Mouse (Mus musculus): ENCODE measurements around the gene Mlxipl. TPM values are rescaled to one million over a fixed set of nuclear protein-coding genes. Genes with fewer than 3 reads are reported as not detected.

The Mlxipl gene
- polyA plus RNA-seq, 1 experiment from 2014 or later, result 3.9 TPM

GRCm38 (mm10) chr5:135171688-135172220 lies 82.1 kb downstream of the Mlxipl start:
- H3K27me3 ChIP-seq, result no peaks in the 10 kb centered on the region
- peaks cover 12% of the 10 kb centered on the region for H3K4me1 ChIP-seq
- H3K4me2 ChIP-seq, result no peak overlapping the region
- WGBS, result 86% methylated on average over 6 of the region's 6 CpGs
- peak overlapping the region; percentile 44; the same call in 1 of the 2 replicates for H3K9ac ChIP-seq
- H3K36me3 ChIP-seq, result peaks cover 54% of the 10 kb centered on the region
- no peak overlapping the region for H3K27ac ChIP-seq
- ATAC-seq (ENCODE audit: insufficient number of reproducible peaks, insufficient read depth, low FRiP score, low TSS enrichment, low read depth), result no peak
- H3K9me3 ChIP-seq, result no peaks in the 10 kb centered on the region
- H3K4me3 ChIP-seq, result no peak overlapping the region

DNA sequence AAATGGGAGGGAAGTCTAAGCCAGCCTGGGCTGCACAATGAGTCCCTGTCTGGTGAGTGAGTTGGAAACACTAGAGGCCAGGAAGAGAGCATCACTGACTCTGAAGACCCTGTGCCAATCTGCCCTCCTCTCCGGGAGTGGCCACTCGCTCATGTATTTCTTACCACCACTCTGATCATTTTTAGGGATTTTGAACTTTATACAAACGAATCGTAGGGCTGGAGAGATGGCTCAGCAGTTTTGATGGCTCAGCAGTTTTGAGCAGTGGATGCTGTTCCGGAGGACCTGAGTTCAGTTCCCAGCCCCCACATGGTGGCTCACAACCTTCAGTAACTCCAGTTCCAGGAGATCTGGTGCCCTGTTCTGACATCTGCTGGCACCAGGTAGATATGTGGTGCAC lies 83.3 kb downstream of the Mlxipl start:
- Histone ChIP-seq H3K36me3 (peaks cover 64% of the 10 kb centered on the region), H3K9me3 (no peaks in the 10 kb centered on the region), H3K4me1 (peaks cover 9% of the 10 kb centered on the region), H3K4me3 (no peak overlapping the region), H3K27ac (no peak overlapping the region), H3K4me2 (no peak overlapping the region), H3K9ac (no peak overlapping the region), H3K27me3 (no peaks in the 10 kb centered on the region)
- 94% methylated on average over 5 of the region's 5 CpGs for WGBS
- no peak for ATAC-seq (ENCODE audit: insufficient number of reproducible peaks, insufficient read depth, low FRiP score, low TSS enrichment, low read depth)

- H3K36me3 ChIP-seq, result peaks cover 83% of the 10 kb centered on the region
- H3K4me2 ChIP-seq, result no peak overlapping the region
These were observed 85.4 kb downstream of the Mlxipl start for GRCm38 (mm10) chr5:135175086-135175485.

DNA sequence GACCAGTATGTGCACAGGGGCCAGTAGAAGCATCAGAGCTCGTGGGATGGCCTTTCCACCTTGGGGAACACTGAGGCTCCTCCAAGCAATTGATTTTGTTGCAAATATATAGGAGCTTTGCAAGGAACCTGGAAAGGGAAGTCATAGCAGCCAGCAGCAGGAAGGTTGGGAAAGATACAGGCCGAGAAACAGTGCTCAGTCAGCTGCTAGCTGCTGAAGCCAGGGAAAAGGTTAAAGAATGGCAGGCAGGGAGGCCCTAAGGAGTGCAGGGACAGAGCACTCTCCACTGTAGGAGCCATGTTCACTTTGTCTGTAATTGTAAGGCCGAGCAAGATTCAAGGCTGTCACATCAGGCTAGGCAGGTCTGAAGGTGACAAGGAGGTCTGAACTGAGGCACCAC lies 88.8 kb downstream of the Mlxipl start:
- Histone ChIP-seq H3K4me2 (no peak overlapping the region), H3K4me3 (no peak overlapping the region), H3K27me3 (no peaks in the 10 kb centered on the region), H3K4me1 (no peaks in the 10 kb centered on the region), H3K36me3 (peaks cover 81% of the 10 kb centered on the region), H3K9ac (no peak overlapping the region), H3K9me3 (no peaks in the 10 kb centered on the region), H3K27ac (no peak overlapping the region)
- 78% methylated on average over 3 of the region's 3 CpGs for WGBS
- ATAC-seq (ENCODE audit: insufficient number of reproducible peaks, insufficient read depth, low FRiP score, low TSS enrichment, low read depth), result no peak

More at GRCm38 (mm10) chr5:135175086-135175485, 85.4 kb downstream of the Mlxipl start:
- ATAC-seq (ENCODE audit: insufficient number of reproducible peaks, insufficient read depth, low FRiP score, low TSS enrichment, low read depth), result no peak
- H3K4me3 ChIP-seq, result no peak overlapping the region
- H3K9ac ChIP-seq, result no peak overlapping the region
- no peaks in the 10 kb centered on the region for H3K4me1 ChIP-seq
- H3K27ac ChIP-seq, result no peak overlapping the region
- H3K27me3 ChIP-seq, result no peaks in the 10 kb centered on the region
- no peaks in the 10 kb centered on the region for H3K9me3 ChIP-seq

GRCm38 (mm10) chr5:135178996-135179395 lies 89.3 kb downstream of the Mlxipl start:
- ATAC-seq (ENCODE audit: insufficient number of reproducible peaks, insufficient read depth, low FRiP score, low TSS enrichment, low read depth), result no peak
- Histone ChIP-seq H3K9me3 (no peaks in the 10 kb centered on the region), H3K4me2 (no peak overlapping the region), H3K4me3 (no peak overlapping the region), H3K27me3 (no peaks in the 10 kb centered on the region), H3K36me3 (peaks cover 76% of the 10 kb centered on the region), H3K27ac (no peak overlapping the region), H3K4me1 (no peaks in the 10 kb centered on the region), H3K9ac (no peak overlapping the region)
- WGBS, result 89% methylated on average over 4 of the region's 4 CpGs

- Histone ChIP-seq H3K4me3 (no peak overlapping the region), H3K4me2 (no peak overlapping the region), H3K9ac (0 out of 2 replicates have a peak overlapping the region, but pooled peaks have one; percentile 16), H3K27me3 (no peaks in the 10 kb centered on the region), H3K4me1 (no peaks in the 10 kb centered on the region), H3K36me3 (peaks cover 74% of the 10 kb centered on the region), H3K27ac (no peak overlapping the region), H3K9me3 (0 out of 2 replicates have a peak, but pooled peaks cover 1% of the 10 kb centered on the region)
- WGBS, result 96% methylated on average over 7 of the region's 7 CpGs
- no peak for ATAC-seq (ENCODE audit: insufficient number of reproducible peaks, insufficient read depth, low FRiP score, low TSS enrichment, low read depth)
These were observed 89.9 kb downstream of the Mlxipl start for GRCm38 (mm10) chr5:135179616-135180015.

DNA sequence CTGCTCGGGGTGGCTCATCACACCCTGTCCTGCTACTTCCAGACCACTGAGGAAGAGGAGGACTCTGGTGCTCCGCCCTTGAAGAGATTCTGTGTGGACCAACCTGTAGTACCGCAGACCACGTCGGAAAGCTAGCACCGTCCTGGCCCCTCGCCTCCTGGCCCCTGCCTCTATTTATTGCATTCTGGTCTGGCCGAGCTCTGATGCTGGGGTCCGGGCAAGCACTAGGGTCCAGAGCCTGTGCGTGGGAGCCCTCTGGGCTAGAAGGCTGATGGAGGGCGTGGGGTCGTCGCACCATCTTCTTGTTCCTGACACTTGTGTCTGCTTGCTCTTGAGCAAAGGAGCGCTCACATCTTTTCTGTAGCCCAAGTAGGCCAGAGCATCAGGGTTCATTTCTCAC lies 91.1 kb downstream of the Mlxipl start:
- peaks cover 65% of the 10 kb centered on the region for H3K36me3 ChIP-seq
- no peak overlapping the region for H3K4me3 ChIP-seq
- H3K27me3 ChIP-seq, result no peaks in the 10 kb centered on the region
- H3K27ac ChIP-seq, result no peak overlapping the region
- H3K4me2 ChIP-seq, result no peak overlapping the region
- H3K9me3 ChIP-seq, result 0 out of 2 replicates have a peak, but pooled peaks cover 5% of the 10 kb centered on the region
- no peak for ATAC-seq (ENCODE audit: insufficient number of reproducible peaks, insufficient read depth, low FRiP score, low TSS enrichment, low read depth)
- WGBS, result 95% methylated on average over 14 of the region's 14 CpGs
- peak overlapping the region; percentile 16; the same call in 1 of the 2 replicates for H3K9ac ChIP-seq
- no peaks in the 10 kb centered on the region for H3K4me1 ChIP-seq

DNA sequence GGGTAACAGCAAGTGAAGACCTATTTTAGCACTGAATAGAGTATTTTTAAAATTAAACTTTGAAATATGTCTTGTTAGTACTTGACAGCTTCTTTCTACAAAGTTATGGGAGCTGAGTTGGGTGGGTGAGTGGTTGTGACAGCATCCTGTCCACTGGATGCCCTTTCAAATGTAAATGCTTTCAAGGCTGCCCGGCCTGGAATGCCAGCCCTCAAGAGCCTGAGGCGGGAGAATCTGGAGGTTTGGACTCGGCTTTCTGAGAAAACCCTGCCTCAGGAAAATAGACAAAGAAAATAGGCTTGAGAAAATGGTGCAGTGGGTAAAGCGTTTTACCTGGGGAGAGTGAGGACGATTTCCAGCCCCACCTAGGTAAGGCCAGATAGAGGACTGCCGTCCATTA lies 92.1 kb downstream of the Mlxipl start:
- H3K4me2 ChIP-seq, result no peak overlapping the region
- H3K4me3 ChIP-seq, result no peak overlapping the region
- WGBS, result 79% methylated on average over 6 of the region's 6 CpGs
- H3K9me3 ChIP-seq, result 0 out of 2 replicates have a peak, but pooled peaks cover 5% of the 10 kb centered on the region
- H3K4me1 ChIP-seq, result no peaks in the 10 kb centered on the region
- H3K36me3 ChIP-seq, result peaks cover 61% of the 10 kb centered on the region
- no peak overlapping the region for H3K27ac ChIP-seq
- ATAC-seq (ENCODE audit: insufficient number of reproducible peaks, insufficient read depth, low FRiP score, low TSS enrichment, low read depth), result no peak
- H3K9ac ChIP-seq, result no peak overlapping the region
- H3K27me3 ChIP-seq, result no peaks in the 10 kb centered on the region

GRCm38 (mm10) chr5:135183131-135183861 lies 93.6 kb downstream of the Mlxipl start:
- Histone ChIP-seq H3K27me3 (no peaks in the 10 kb centered on the region), H3K9ac (no peak overlapping the region), H3K27ac (no peak overlapping the region; the same call in 1 of the 2 replicates), H3K4me1 (no peaks in the 10 kb centered on the region), H3K36me3 (peaks cover 48% of the 10 kb centered on the region), H3K9me3 (0 out of 2 replicates have a peak, but pooled peaks cover 5% of the 10 kb centered on the region), H3K4me3 (no peak overlapping the region), H3K4me2 (no peak overlapping the region)
- ATAC-seq (ENCODE audit: insufficient number of reproducible peaks, insufficient read depth, low FRiP score, low TSS enrichment, low read depth), result no peak
- 60% methylated on average over 8 of the region's 8 CpGs for WGBS

DNA sequence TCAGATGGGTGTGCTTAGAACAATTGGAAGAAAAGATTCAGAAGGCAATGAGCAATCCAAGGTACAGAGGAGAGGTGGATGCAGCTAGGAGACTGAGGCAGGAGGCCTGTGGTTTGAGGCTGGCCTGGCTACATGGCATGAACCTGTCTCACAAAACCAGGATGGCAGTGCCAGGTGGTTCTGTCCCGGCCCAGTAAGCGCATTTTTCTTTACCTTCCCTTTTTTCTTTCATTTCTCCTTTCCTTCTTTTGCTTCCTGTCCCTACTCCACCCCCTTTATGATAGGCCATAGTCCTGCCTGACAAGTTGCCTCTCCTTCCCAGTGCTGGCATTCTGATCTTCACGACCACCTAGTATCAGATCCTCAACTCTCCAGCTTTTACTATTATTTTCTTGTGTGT lies 95.3 kb downstream of the Mlxipl start:
- Histone ChIP-seq H3K9ac (no peak overlapping the region), H3K9me3 (0 out of 2 replicates have a peak, but pooled peaks cover 5% of the 10 kb centered on the region), H3K27ac (no peak overlapping the region), H3K4me3 (no peak overlapping the region), H3K4me2 (no peak overlapping the region), H3K36me3 (peaks cover 40% of the 10 kb centered on the region), H3K4me1 (peaks cover 15% of the 10 kb centered on the region), H3K27me3 (no peaks in the 10 kb centered on the region)
- ATAC-seq (ENCODE audit: insufficient number of reproducible peaks, insufficient read depth, low FRiP score, low TSS enrichment, low read depth), result no peak
- 92% methylated on average over 3 of the region's 3 CpGs for WGBS

- Histone ChIP-seq H3K4me3 (no peak overlapping the region), H3K27ac (peak overlapping the region; percentile 97; the same call in 1 of the 2 replicates), H3K4me2 (0 out of 2 replicates have a peak overlapping the region, but pooled peaks have one; percentile 62), H3K4me1 (peaks cover 19% of the 10 kb centered on the region), H3K9ac (no peak overlapping the region), H3K9me3 (0 out of 2 replicates have a peak, but pooled peaks cover 5% of the 10 kb centered on the region), H3K36me3 (peaks cover 36% of the 10 kb centered on the region), H3K27me3 (no peaks in the 10 kb centered on the region)
- WGBS, result 41% methylated on average over 3 of the region's 3 CpGs
- ATAC-seq (ENCODE audit: insufficient number of reproducible peaks, insufficient read depth, low FRiP score, low TSS enrichment, low read depth), result no peak
These were observed 95.9 kb downstream of the Mlxipl start for GRCm38 (mm10) chr5:135185596-135185995.

- 21% methylated on average over 10 of the region's 10 CpGs for WGBS
These were observed 96.5 kb downstream of the Mlxipl start for GRCm38 (mm10) chr5:135186231-135186620.

More at GRCm38 (mm10) chr5:135186231-135186620, 96.5 kb downstream of the Mlxipl start:
- Histone ChIP-seq H3K9ac (peak overlapping the region; percentile 99), H3K36me3 (peaks cover 32% of the 10 kb centered on the region), H3K4me2 (peak overlapping the region; percentile 62), H3K27ac (peak overlapping the region; percentile 97), H3K27me3 (no peaks in the 10 kb centered on the region), H3K4me3 (peak overlapping the region; percentile 100), H3K9me3 (0 out of 2 replicates have a peak, but pooled peaks cover 5% of the 10 kb centered on the region), H3K4me1 (peaks cover 19% of the 10 kb centered on the region)
- no peak for ATAC-seq (ENCODE audit: insufficient number of reproducible peaks, insufficient read depth, low FRiP score, low TSS enrichment, low read depth)
